Mouse (Mus musculus) urinary bladder, adult 18-20 months (tissue): ENCODE data around the gene Rps15.

ENCODE experiments used
- DNase-seq, 2 experiments: peaks; one replicate each; pipeline ENCODE4 v3.0.0; 2022; ENCODE audit warnings: low spot score in 2 of 2, mixed read lengths in 2 of 2

Gene Rps15

GRCm38 (mm10) chr10:80341491-80342304 is 49.4 kb downstream of the Rps15 start:
- DNase-seq: no peak

GRCm38 (mm10) chr10:80342305-80342748 is 50.1 kb downstream of the Rps15 start:
- no peak for DNase-seq

GRCm38 (mm10) chr10:80342749-80343424 is 50.6 kb downstream of the Rps15 start:
- DNase-seq: peak in 1 of 2 experiments; percentile 44

DNA sequence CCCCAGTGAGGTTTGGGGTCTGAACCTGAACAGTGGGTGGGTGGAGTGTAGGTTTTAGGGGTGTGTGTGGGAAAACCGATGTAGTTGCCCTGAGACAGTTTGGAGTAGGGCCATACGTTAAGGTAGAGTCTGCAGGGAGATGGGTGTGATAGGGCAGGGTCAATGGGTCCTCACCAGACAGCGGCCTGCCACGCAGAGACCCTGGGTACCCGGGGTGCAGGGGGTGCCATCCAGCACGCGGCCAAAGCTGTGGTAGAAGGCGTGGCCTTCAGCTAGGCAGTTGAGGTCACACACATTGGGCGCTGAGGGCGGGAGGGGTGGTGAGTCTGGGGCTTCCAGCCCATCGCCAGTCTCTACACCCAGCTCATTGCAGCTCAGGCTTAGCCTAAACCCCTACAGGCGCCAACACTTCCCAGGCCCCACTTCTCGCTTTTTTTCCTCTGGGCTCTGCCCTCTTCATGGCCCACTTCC is 51.2 kb downstream of the Rps15 start:
- no peak for DNase-seq
